Mouse (Mus musculus) right cerebral cortex, postnatal 36 days (tissue): ENCODE data around the gene Atp2c1.

Experiments
- DNase-seq, 2 experiments: peaks; one replicate each; pipeline ENCODE4 v3.0.0; 2022; ENCODE audit warnings: low spot score in 2 of 2, mixed read lengths in 1 of 2

Atp2c1 gene

GRCm38 (mm10) chr9:105488363-105488762 lies 38.8 kb downstream of the Atp2c1 start:
- DNase-seq, result no peak

GRCm38 (mm10) chr9:105484338-105485084 lies 42.6 kb downstream of the Atp2c1 start:
- DNase-seq, result no peak

- DNase-seq, result peak in 1 of 2 experiments; percentile 56
These were observed 43.2 kb downstream of the Atp2c1 start for GRCm38 (mm10) chr9:105483880-105484279.

- DNase-seq, result no peak
These were observed 44.2 kb downstream of the Atp2c1 start for GRCm38 (mm10) chr9:105482715-105483510.

GRCm38 (mm10) chr9:105482070-105482469 lies 45.0 kb downstream of the Atp2c1 start:
- DNase-seq, result no peak

- peak in 1 of 2 experiments; percentile 47 for DNase-seq
These were observed 51.0 kb downstream of the Atp2c1 start for GRCm38 (mm10) chr9:105476134-105476533.

DNA sequence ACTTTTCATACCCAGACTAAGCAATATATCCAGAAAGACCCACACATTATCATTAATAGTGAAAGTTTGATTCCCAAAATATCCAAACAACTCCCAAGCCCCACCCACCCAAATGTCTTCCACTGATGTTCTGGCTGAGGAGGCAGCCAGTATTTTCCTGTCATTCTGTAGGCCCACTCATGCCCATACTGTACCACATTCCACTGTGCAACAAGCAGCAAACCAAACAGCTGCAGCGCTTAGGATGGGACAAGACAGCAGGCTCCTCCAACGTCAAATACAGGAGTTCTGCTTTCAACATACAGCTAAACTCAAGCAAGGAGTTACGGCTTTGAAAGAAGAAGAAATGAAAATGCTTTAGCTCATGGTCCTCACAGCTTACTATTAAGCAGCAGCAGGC lies 52.2 kb downstream of the Atp2c1 start:
- no peak for DNase-seq

- DNase-seq, result no peak
These were observed 59.3 kb downstream of the Atp2c1 start for GRCm38 (mm10) chr9:105467787-105468186.

DNA sequence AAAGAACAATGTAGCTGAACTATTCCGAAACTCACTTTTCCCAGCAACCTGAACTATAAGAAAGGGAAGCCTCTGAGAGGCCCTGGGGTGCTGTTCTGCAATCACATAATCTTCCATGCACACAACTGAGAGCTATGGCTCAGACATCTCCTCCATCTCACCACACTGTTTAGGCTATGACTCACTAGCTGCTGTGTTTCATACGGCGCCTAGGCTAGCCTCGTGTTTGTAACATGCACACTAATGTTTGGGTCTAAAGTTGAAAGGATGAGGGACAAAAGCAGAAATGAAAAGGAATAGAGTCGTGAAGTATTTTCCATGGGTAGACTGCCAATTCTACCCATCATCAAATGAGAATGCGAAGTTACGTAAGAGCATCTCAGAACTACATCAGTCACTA lies 65.6 kb downstream of the Atp2c1 start:
- no peak for DNase-seq

DNA sequence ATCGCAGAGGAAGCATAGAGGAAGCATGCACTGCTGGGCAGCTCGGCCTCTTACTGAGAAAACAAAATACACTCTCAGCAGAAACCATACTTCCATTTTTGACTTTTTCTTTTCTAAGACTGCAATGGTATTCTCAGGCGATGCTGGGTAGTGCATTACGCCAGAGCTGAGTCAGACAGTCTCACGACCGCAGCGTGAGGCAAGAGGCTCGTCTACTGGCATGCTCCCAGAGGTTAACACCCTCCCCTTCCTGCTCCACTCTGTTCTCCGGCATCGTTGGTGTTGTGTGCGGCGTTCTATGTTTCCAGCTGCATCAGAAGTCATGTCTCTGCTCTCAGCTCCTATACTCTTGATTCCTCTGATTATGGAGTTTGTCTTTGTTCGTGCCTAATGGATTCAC lies 68.1 kb downstream of the Atp2c1 start:
- no peak for DNase-seq

- DNase-seq, result no peak
These were observed 118.6 kb downstream of the Atp2c1 start for GRCm38 (mm10) chr9:105408549-105408948.

DNA sequence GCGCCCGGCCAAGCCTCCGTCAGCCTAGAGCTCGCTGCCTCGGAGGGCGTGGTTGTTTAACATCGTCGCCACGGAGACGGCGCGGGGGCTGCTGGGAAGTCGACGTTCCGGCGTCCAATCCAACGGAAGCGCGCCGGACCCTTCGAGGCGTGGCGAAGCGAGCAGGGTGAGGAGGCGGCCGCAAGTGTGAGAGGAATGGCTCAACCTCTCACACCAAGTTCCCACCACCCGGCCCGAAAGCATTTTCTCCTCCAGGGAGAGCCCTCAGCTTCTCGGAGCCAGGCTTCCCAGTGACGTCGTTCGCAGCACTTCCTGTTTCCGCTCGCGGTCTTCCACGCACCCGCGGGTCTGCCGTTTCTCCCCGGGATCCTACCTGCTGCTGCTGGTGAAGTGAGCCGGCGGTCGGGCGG lies 131.9 kb downstream of the Atp2c1 start, which contains the start of the genes Aste1 and Nek11:
Gene Aste1, plus strand, starts transcription at position 175 of the 410 bp plus-strand sequence.
Gene Nek11, minus strand, starts transcription at position 307 of the 410 bp plus-strand sequence.
- DNase-seq, result peak; percentile 88 to 93

GRCm38 (mm10) chr9:105394720-105395119 lies 132.4 kb downstream of the Atp2c1 start:
- no peak for DNase-seq

- no peak for DNase-seq
These were observed 136.5 kb downstream of the Atp2c1 start for GRCm38 (mm10) chr9:105390616-105391015.

- peak in 1 of 2 experiments; percentile 56 for DNase-seq
These were observed 137.8 kb downstream of the Atp2c1 start for GRCm38 (mm10) chr9:105389289-105389688.

DNA sequence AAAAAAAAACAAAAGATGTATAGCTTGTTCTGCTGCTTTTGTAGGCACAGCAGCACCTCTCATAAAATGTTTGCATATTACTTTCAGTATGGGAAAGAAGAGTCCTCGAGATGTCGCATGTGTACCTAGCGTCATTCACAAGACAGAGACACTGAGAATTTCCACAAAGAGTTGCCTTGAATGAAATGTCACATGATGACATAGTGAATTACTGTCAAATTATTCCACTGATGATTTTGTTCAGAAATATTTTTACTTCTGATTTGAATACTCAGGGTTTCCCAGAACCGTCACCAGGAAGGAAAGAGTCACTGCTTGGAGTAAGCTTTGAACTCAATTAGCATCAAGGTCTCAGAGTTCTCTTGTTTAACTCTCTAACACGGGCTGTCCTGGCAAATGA lies 139.7 kb downstream of the Atp2c1 start:
- DNase-seq, result no peak

GRCm38 (mm10) chr9:105379533-105380145 lies 147.5 kb downstream of the Atp2c1 start:
- no peak for DNase-seq

- no peak for DNase-seq
These were observed 149.5 kb downstream of the Atp2c1 start for GRCm38 (mm10) chr9:105377622-105378021.

DNA sequence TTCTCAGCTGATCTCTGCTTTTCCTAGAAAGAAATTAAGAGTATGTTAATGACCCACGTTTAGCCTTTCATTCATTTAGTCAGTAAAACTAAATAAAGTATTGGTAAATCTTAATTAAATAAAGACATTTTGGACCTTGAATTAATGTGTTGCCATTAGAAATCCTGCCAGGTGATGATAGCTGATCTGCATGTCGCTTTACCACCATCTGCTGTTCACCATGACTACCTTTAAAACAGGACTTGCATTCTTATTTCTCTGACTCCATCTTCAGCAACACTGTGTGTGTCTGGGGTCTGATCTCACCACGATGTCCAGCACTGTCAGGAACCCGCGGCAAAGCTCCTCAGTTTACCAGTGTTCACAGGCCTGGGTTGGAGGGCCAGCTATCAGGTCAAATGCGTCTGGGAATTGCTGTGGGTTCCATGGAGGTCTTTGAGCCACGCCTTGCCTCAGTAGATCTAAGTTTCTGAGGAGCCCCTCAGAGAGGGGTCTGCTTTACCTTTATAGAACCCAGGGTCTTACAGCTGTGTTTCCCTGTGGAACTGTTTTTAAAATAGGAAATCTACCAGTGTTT lies 150.1 kb downstream of the Atp2c1 start:
- DNase-seq, result no peak

- DNase-seq, result no peak
These were observed 150.7 kb downstream of the Atp2c1 start for GRCm38 (mm10) chr9:105376411-105376810.

- DNase-seq, result no peak
These were observed 152.8 kb downstream of the Atp2c1 start for GRCm38 (mm10) chr9:105374361-105374760.

GRCm38 (mm10) chr9:105368605-105369004 lies 158.5 kb downstream of the Atp2c1 start:
- no peak for DNase-seq
